Mouse (Mus musculus) megakaryocyte, embryonic 14.5 days (primary cell): Measurements from ENCODE around the gene Egfem1. TPM values are rescaled to one million over a fixed set of nuclear protein-coding genes. Genes with fewer than 3 reads are reported as not detected.

Experiments used
- H3K27me3 ChIP-seq: replicated peaks from 2 replicates; pipeline ENCODE3; 2012; ENCODE audit warnings: inconsistent platforms
- H3K36me3 ChIP-seq: replicated peaks from 2 replicates; pipeline ENCODE3; 2012; ENCODE audit warnings: low read length, inconsistent platforms, mixed read lengths
- H3K4me1 ChIP-seq: 2 replicates; pipeline ENCODE4 v1.6.1; 2012; ENCODE audit warnings: inconsistent platforms
- H3K4me3 ChIP-seq: replicated peaks from 2 replicates; pipeline ENCODE3; 2012; ENCODE audit warnings: moderate library complexity, mild to moderate bottlenecking, inconsistent platforms
- H3K9me3 ChIP-seq: 2 replicates; pipeline ENCODE4 v1.6.1; 2012; ENCODE audit warnings: inconsistent platforms
- FLI1 ChIP-seq: IDR thresholded peaks from 2 replicates; pipeline ENCODE4 v1.6.1; 2012; ENCODE audit warnings: low read length, inconsistent platforms, mixed read lengths
- GATA1 ChIP-seq: IDR thresholded peaks from 3 replicates; pipeline ENCODE4 v1.6.1; 2012; ENCODE audit warnings: mixed read lengths, low read length, inconsistent platforms, borderline replicate concordance
- polyA plus RNA-seq: library from polyadenylated mRNA; stranded (reverse); fragments of >175 nt; gene quantifications from 2 replicates; pipeline ENCODE4 v1.2.3, GENCODE M21; 2012; ENCODE audit warnings: low replicate concordance; ENCODE audit not compliant: insufficient read depth

Gene Egfem1
- polyA plus RNA-seq, 1 experiment: not detected

GRCm38 (mm10) chr3:29184486-29185241 is 102.8 kb downstream of the Egfem1 start:
- Histone ChIP-seq H3K4me1 (no peaks in the 10 kb centered on the region), H3K4me3 (no peak overlapping the region), H3K36me3 (no peaks in the 10 kb centered on the region), H3K27me3 (no peaks in the 10 kb centered on the region), H3K9me3 (no peaks in the 10 kb centered on the region)
- TF ChIP-seq GATA1 (no peak), FLI1 (no peak)

GRCm38 (mm10) chr3:29190263-29190662 is 108.4 kb downstream of the Egfem1 start:
- Histone ChIP-seq H3K9me3 (no peaks in the 10 kb centered on the region), H3K27me3 (no peaks in the 10 kb centered on the region), H3K36me3 (no peaks in the 10 kb centered on the region), H3K4me1 (no peaks in the 10 kb centered on the region), H3K4me3 (no peak overlapping the region)
- TF ChIP-seq GATA1 (no peak), FLI1 (no peak)

GRCm38 (mm10) chr3:29197727-29198512 is 116.1 kb downstream of the Egfem1 start:
- Histone ChIP-seq H3K27me3 (no peaks in the 10 kb centered on the region), H3K4me1 (no peaks in the 10 kb centered on the region), H3K4me3 (no peak overlapping the region), H3K36me3 (no peaks in the 10 kb centered on the region), H3K9me3 (peaks cover 5% of the 10 kb centered on the region; the same call in 1 of the 2 replicates)
- TF ChIP-seq GATA1 (no peak), FLI1 (no peak)

- no peaks in the 10 kb centered on the region for H3K27me3 ChIP-seq
- peaks cover 10% of the 10 kb centered on the region; the same call in 1 of the 2 replicates for H3K9me3 ChIP-seq
- H3K4me3 ChIP-seq: no peak overlapping the region
- no peak for TF ChIP-seq GATA1
- no peak for TF ChIP-seq FLI1
- H3K4me1 ChIP-seq: no peaks in the 10 kb centered on the region
- no peaks in the 10 kb centered on the region for H3K36me3 ChIP-seq
These were observed 118.8 kb downstream of the Egfem1 start for GRCm38 (mm10) chr3:29200601-29201000.

DNA sequence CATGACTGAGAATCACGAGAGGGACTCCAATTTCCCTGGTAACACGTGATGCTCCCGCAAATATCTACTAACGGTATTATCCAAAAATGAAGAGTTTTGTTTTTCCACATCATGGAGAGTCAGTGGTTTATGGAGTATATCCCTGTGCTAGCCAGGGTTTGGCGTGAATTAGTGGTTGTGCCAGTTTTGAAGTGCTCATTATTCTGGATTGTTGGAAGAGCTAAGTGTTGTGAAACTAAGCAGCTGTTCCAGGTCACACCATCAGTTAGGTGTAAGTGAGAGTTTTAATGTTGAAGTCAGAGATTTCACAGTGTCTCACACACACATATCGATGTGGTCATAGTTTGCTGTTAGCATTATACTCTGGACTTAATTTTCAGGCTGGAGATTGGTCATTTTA is 120.7 kb downstream of the Egfem1 start:
- Histone ChIP-seq H3K9me3 (peaks cover 10% of the 10 kb centered on the region; the same call in 1 of the 2 replicates), H3K27me3 (no peaks in the 10 kb centered on the region), H3K4me1 (no peaks in the 10 kb centered on the region), H3K4me3 (no peak overlapping the region), H3K36me3 (no peaks in the 10 kb centered on the region)
- TF ChIP-seq GATA1 (no peak), FLI1 (no peak)

DNA sequence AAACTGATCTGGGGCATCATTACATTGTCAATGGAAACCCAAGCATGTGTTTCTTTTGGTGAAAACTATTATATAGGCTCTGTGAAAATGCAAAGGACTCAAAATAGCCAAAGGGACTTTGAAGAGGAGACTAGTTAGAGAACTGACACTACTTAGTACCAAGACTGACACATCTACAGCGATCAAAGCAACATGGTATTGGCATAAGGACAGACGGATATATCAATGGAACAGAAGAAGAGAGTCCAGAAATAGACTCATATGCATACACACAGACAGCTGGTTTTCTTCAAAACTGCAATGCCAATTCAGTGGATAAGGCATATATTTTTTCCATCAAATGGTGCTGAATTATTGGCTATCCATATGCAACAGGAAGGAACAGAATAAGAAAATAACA is 140.6 kb downstream of the Egfem1 start:
- no peak for TF ChIP-seq GATA1
- TF ChIP-seq FLI1: no peak
- H3K27me3 ChIP-seq: no peaks in the 10 kb centered on the region
- no peaks in the 10 kb centered on the region for H3K36me3 ChIP-seq
- H3K4me3 ChIP-seq: no peak overlapping the region
- H3K9me3 ChIP-seq: no peaks in the 10 kb centered on the region
- no peaks in the 10 kb centered on the region for H3K4me1 ChIP-seq

- Histone ChIP-seq H3K9me3 (no peaks in the 10 kb centered on the region), H3K4me3 (no peak overlapping the region), H3K36me3 (no peaks in the 10 kb centered on the region), H3K4me1 (no peaks in the 10 kb centered on the region), H3K27me3 (no peaks in the 10 kb centered on the region)
- TF ChIP-seq FLI1 (no peak), GATA1 (no peak)
These were observed 147.9 kb downstream of the Egfem1 start for GRCm38 (mm10) chr3:29229712-29230111.

DNA sequence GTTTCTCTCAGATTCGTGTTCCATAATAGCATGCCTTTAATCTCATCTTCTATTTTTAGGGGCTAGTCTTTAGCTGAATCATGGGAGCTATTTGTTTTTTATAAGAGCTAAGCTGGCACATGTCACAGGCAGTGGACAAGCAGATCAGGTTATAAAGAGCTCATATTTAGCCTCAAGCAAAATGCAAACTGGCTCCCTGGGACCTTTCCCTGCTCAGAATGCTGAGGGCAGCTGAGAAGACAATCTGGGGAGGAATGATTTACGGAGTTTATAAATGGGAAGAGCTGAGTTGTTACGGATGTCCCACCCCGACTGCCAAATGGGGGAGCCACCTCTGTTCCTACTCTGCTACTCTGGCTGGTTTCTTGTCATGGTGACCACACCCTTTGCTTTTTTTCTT is 153.7 kb downstream of the Egfem1 start:
- no peaks in the 10 kb centered on the region for H3K36me3 ChIP-seq
- H3K4me3 ChIP-seq: no peak overlapping the region
- TF ChIP-seq FLI1 (no peak), GATA1 (no peak)
- H3K4me1 ChIP-seq: no peaks in the 10 kb centered on the region
- H3K27me3 ChIP-seq: no peaks in the 10 kb centered on the region
- H3K9me3 ChIP-seq: no peaks in the 10 kb centered on the region

DNA sequence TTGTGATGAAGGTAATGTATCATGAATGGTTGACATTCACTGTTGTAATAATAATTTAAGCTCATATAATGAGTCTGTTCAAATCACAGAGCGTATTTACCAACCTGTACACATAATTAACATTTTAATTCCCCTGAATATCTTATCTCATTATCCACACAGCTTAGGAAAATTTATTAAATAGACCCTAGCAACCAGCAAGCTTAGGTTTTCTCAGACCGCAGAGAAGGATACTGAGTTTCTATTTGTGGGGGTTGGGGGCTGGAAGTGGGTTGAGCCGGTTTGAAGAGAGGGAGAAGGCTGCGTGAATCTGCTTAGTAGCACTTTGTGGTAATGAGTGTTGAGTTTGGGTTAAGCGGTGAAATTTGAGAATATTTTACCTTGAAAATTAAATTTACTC is 154.7 kb downstream of the Egfem1 start:
- Histone ChIP-seq H3K4me3 (no peak overlapping the region), H3K9me3 (no peaks in the 10 kb centered on the region), H3K4me1 (no peaks in the 10 kb centered on the region), H3K36me3 (no peaks in the 10 kb centered on the region), H3K27me3 (no peaks in the 10 kb centered on the region)
- TF ChIP-seq GATA1: no peak
- no peak for TF ChIP-seq FLI1

DNA sequence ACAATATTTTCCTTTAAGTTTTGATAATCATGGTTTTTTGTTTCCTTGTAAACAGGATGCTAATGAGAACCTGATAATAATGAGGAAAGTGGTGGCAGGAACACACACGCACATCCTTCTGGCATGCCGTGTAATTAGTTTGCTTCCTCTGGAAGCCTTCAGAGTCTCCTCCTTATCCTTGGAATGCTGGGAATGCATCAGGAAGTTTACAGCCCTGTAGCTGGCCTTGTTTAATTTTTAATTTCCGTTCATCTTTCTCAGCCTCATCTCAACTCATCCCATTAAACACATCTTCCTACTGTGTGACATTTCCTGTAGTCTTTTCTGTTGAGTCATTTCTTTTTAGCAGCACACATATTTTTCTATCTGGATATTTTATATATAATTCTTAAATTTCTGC is 161.8 kb downstream of the Egfem1 start:
- no peaks in the 10 kb centered on the region for H3K27me3 ChIP-seq
- no peaks in the 10 kb centered on the region for H3K9me3 ChIP-seq
- H3K4me3 ChIP-seq: no peak overlapping the region
- H3K36me3 ChIP-seq: no peaks in the 10 kb centered on the region
- H3K4me1 ChIP-seq: no peaks in the 10 kb centered on the region
- TF ChIP-seq FLI1: no peak
- no peak for TF ChIP-seq GATA1
